Mouse (Mus musculus) heart, postnatal 10 days (tissue): ENCODE measurements at regions not wholly inside any gene's neighbourhood (a gene's known extent, or its start where the extent isn't known, plus 50 kb on each side); places are given as distances from the start of the nearest gene placed in this dataset.
A peak's percentile ranks its signal among the peaks of the same experiment; 100 is the strongest.

Experiments used
- DNase-seq, 2 experiments: peaks; one replicate each; pipeline ENCODE4 v3.0.0; 2021
- intact Hi-C: fragments of 180-260 bp; cut with DNase I; formaldehyde crosslinking; loops from one replicate; pipeline ENCODE4 v1.15.1; 2025

GRCm38 (mm10) chr6:118330496-118330895 is 88.8 kb downstream of the Bms1 start:
- intact Hi-C loops, result no loop called here
- no peak for DNase-seq

DNA sequence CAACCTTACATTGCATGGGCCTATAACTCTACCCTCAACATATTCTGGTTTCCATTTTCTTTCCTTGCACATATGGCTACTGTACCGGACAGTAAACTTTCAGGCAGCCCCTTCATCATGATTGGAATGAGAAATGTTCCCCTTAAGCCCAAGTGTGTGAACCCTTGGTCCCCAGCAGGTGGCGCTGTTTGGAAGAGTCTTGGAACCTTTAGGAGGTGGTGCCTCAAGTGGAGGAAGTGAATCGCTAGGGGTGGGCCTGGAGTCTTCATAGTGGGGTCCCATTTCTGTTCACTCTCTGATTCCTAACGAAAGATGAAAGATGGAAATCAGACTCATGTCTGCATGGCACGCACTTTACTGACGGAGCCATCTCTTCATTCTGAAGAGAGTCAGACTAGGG is 91.8 kb downstream of the Bms1 start:
- DNase-seq, result no peak
- intact Hi-C loops, result no loop called here

GRCm38 (mm10) chr6:118325681-118326080 is 93.6 kb downstream of the Bms1 start:
- intact Hi-C loops, result no loop called here
- DNase-seq, result no peak

- intact Hi-C loops, result no loop called here
- DNase-seq, result peak; percentile 76 to 77
Observed at GRCm38 (mm10) chr6:118324559-118324958, 94.7 kb downstream of the Bms1 start.

DNA sequence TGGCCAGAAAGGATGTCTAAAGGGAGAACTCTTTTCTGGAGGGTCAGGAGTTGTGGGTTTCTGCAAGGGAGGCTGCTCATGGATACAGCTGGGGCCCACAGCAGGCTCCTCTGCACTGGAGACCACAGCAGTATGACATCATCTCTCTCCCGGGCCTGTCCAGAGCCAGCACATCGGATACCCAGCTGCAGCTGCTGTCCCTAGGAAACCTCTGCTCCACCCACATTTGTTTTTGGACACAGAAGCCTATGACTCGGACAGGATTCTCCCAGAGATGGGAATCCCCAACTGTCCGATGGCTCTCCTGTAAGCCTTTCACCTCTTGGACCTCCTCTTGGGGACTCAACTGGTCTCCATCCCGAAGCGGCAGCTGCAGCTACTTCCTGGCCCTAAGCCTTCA is 96.2 kb downstream of the Bms1 start:
- DNase-seq, result peak; percentile 62 to 64
- intact Hi-C loops, result no loop called here

GRCm38 (mm10) chr6:118322631-118323030 is 96.6 kb downstream of the Bms1 start:
- peak; percentile 39 to 52 for DNase-seq
- intact Hi-C loops, result no loop called here

GRCm38 (mm10) chr6:118322061-118322460 is 97.2 kb downstream of the Bms1 start:
- DNase-seq, result no peak
- intact Hi-C loops, result no loop called here

- DNase-seq, result peak; percentile 35 to 42
- intact Hi-C loops, result no loop called here
Observed at GRCm38 (mm10) chr6:118320021-118320525, 99.2 kb downstream of the Bms1 start.

DNA sequence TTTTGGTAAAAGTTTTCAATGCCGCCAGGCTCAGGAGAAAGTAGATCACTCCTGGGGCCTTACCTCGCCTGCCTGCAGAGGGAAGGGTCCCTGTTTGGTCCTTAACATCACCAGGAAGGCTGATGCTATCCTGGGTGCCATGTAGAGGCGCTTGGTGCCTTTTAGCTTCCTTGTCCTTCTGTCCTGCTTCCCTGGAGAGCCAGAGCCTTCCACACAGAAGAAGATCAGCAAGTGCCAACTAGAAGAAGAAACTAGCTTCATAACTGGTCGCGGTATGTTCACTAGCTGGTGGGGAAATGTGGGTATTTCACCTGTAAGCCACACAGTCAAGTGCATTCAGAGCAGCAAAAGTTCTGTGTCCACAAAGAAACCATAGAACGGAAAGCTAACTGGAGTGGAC is 103.4 kb downstream of the Bms1 start:
- no peak for DNase-seq

GRCm38 (mm10) chr6:118314941-118315687 is 104.2 kb downstream of the Bms1 start:
- DNase-seq, result no peak
- intact Hi-C loops, result no loop called here

More for the DNA sequence above, 103.4 kb downstream of the Bms1 start:
- intact Hi-C loops, result no loop called here

DNA sequence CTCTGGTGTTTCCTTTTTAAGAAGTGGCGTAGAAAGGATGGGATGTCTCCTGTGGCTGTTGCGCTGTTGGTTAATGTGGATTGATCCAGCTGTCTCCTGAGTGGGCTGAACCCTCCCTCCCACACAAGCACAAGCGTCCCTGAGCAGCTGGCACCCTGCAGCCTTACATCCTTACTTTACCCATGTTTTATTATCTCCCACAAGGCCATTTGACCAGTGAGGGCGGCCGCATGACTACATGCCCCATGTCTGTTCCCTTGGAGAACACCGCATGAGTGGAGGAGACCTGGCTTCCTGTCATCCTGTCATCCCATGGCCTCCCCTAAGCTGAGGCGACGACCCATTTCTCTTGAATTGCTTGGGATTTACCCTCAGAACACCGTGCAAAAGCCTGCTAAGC is 108.2 kb downstream of the Bms1 start:
- DNase-seq, result no peak
- intact Hi-C loops, result no loop called here

DNA sequence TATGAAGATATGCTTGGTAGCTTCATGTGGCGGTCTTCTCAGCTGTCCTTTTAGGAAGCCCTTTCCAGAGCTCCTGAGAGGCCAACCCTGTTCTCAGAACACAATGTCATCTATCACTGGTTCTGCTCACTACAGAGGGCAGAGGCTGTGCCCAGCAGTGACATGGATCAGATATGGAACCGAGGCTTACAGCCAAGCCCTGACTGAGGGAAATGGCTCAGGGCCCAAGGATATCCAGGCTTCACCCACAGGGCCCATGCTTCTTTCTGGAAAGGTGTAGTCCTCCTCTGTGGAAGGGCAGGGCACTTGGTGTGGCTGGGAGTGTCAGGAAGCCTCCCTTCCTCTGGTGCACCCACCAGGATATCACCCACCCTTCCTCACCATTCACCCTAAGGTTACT is 109.4 kb downstream of the Bms1 start:
- intact Hi-C loops, result no loop called here
- peak; percentile 53 to 69 for DNase-seq

DNA sequence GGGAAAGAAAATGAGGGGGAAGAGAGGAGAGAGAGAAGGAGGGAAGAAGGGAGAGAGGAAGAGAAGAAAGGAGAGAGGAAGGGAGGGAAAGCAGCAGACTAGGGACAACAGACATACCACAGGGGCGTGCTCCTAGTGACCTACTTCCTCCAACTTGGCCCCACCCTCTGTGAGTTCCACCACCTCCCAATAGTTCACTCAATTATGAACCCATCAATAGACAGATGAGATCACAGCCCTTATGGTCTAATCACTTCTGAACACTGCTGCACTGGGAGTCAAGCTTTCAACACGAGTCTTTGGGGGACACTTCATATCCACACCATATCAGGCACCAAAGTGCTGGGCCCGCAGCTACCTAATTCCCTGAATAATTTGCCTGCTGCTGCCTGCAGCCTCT is 110.7 kb downstream of the Bms1 start:
- intact Hi-C loops, result no loop called here
- no peak for DNase-seq

DNA sequence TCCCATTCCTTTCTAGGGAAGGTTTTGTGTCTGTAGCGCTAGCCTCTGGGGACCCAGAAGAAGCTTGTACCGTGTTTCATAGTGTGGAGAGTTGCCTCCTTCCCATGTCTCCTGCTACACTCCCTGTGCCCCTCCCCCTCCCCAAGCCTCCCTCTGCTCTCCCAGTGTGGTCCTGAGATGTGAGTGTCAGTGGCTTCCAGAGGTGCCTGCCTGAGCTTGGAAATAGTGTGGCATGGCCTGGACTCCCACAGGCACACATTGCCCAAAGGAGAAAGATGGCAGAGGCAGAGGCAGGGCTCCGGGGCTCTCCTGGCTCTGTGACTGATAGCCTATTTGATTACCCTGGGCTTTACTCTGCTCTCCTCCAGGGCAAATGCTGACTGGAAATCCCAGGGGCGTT is 110.0 kb upstream of the Ret start:
- intact Hi-C loops, result no loop called here
- no peak for DNase-seq

DNA sequence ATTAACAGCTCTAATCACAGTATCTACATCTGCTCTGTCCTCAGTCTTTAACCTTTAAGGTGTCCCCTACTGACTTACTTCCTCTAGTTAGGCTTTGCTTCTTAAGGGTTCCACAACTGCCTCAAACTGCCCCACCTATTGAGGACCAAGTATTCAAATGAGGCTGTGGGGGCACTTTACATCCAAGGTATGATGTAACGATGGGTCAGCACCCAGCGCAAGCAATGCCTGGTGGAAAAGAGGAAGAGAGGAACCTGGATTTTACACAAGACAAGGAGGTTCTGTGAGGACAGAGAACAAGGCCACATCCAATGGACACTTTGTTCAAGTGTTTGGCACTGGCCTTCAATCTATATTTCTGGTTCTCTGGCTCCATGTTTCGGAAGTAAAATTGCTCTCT is 107.7 kb upstream of the Ret start:
- intact Hi-C loops, result no loop called here
- DNase-seq, result no peak

DNA sequence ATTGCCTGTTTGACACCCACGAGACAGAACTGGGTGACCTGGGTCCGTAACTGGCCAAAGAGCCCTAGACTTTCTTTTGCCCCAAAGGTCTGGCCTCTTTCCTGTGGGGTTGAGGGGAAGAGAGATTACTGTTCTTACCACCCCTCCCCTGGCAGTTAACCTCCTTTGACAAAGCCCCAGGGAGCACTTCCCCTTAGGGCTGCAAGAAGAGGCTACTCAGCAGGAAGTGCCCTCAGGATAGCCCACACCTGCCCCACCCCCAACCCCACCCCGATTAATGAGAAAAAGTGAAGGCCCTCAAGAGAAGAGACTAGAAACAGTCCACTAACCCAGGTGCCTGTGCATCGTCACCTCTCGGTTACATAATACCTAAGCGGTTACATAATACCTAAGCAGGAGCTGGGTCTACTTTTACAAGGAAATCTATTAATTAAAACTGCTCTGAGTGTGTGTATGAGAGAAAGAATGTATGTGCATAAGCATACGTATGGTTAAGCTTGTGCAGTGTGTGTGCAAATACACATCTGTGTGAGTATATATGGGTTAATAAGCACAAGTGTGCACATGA is 105.3 kb upstream of the Ret start:
- intact Hi-C loops, result no loop called here
- no peak for DNase-seq

DNA sequence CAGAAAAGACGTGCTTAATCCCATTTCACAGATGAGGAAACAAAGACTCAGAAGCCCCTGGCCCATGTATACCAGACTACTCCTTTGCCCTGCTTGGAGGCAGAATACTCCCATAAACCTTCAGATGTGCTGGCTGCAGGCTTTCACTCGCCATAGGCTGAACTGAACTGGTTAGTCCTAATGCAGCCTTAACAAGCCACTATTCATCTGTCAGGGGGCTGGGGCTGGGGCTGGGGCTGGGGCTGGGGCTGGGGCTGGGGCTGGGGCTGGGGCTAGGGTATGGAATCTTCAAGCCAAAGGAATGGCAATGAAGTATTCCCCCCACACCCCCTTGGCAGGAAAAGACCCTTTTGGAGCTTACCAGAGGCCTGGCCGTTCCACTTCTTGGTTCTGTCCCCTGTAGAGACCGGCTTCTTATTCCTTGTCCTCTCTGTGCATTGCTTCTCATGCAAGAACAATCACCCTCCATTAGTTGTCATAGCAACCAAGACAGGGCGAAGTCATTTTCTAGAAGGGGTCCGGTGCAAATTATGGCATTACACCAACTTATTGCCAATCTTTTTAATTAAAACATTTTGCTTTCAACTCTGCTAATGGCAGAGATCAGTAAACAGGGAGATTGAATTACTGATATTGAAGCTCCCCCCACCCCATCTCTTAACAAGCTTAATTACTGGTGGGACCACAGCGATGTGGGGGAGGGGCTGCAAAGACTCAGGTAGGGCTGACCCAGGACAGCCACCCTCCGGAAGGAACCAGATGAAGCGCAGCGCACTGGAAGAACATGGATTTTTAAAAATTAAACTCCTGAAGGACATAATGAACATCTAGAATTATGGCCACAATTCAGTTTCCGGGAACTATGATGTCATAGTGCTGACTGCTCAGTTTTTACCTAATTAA is 104.6 kb upstream of the Ret start:
- intact Hi-C loops, result no loop called here

DNA sequence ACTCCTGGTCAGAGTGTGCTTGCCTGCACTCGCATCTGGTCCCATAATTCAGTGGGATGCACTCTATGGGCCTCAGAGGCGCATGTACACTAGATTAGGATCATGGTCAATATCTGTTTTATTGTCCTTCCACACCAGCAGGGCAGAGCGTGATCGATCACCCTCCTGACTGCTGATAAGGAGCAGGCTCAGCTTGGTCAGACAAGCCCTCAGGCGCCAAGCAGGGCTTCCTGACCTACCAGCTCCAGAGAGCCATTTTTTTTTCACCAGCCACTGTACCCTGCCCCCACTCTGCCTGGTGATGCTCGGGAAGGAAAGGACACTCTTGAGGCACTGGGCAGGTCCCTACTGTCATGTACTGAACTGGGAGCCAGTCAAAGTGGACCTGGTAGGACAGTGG is 103.3 kb upstream of the Ret start:
- DNase-seq, result no peak
- intact Hi-C loops, result no loop called here

More for the DNA sequence above, 104.6 kb upstream of the Ret start:
- DNase-seq, result no peak

DNA sequence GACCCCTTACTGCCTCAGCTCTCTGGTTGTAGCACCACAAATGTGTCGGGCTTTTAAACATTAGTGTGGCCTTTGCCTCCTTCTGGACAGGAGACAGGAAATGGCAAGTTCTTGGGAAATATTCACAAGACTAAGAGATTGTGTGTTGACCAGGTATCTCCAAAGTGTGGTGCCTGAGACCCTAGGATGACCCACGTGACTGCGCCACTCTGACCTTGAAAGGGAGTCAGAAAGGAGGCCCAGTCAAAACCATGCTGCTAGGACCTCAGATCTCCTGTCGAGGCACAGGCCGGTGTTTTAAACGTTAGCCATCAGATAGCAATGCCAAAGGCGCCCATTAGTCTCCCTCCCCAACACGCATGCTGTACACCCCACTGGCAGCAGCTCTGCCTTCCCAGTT is 100.1 kb upstream of the Ret start:
- no peak for DNase-seq
- intact Hi-C loops, result no loop called here

DNA sequence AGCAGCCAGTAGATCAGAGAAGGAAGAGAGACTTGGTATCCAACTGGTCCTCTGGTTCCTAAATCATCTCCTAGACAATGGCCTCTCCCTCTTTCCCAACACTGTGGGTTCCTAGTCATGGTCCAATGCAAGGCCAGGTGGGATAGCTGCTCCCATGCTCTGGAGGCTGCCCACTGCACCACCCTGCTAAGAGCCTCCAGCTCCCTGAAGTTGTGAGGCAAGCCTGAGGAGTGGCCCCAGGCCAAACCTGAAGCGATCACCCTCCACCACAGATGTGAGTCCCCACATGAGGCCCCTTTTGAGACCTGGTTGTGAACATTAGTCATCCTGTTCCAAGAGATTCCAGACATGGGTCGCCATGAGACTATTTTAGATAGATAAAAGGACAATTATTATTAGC is 96.5 kb upstream of the Ret start:
- intact Hi-C loops, result no loop called here
- no peak for DNase-seq

- intact Hi-C loops, result no loop called here
- no peak for DNase-seq
Observed at GRCm38 (mm10) chr6:118292928-118293327, 95.4 kb upstream of the Ret start.

- intact Hi-C loops, result no loop called here
- no peak for DNase-seq
Observed at GRCm38 (mm10) chr6:118292272-118292671, 94.8 kb upstream of the Ret start.
